ENCODE assay signal across 1 mouse cellular context in genomic region chr11:57953694-57954093, GRCm38 (mm10).
TF ChIP-seq lines count a peak whose summit lies in the region.

No protein-coding gene starts in this region.

TF ChIP-seq in CH12.LX, 34 proteins besides CTCF, POLR2A, EP300 and RAD21 (continued from another document):
- TF ChIP-seq RCOR1 (conservative IDR thresholded peaks at IDR 0.05; ENCODE audit: low read depth, low read length) (no peak), KAT2A (IDR thresholded peaks at IDR 0.05; ENCODE audit: insufficient replicate concordance, low read length) (no peak), MAZ (IDR thresholded peaks at IDR 0.05; ENCODE audit: low read depth, low read length) (no peak), JUN (IDR thresholded peaks at IDR 0.05; ENCODE audit: insufficient read depth, low read depth, low read length) (no peak), SIN3A (IDR thresholded peaks at IDR 0.05; ENCODE audit: low read length) (no peak), MAFK (IDR thresholded peaks at IDR 0.05; ENCODE audit: insufficient replicate concordance, low read length) (no peak)
TF ChIP-seq in CH12.LX: peak in this region for 7.
